Mouse (Mus musculus) olfactory bulb, adult 2 months (tissue): ENCODE results near the gene Ak7. TPM values are rescaled to one million over a fixed set of nuclear protein-coding genes. Genes with fewer than 3 reads are reported as not detected.

ENCODE experiments used
- H3K27ac ChIP-seq: fragments of 200-500 bp; 2 replicates; pipeline ENCODE4 v1.5.1; 2012; ENCODE audit warnings: low read depth, low read length; ENCODE audit not compliant: insufficient read depth
- H3K4me1 ChIP-seq: fragments of 200-500 bp; 2 replicates; pipeline ENCODE4 v1.6.1; 2012; ENCODE audit warnings: low read length; ENCODE audit not compliant: control insufficient read depth, insufficient read depth
- H3K4me3 ChIP-seq: fragments of 200-500 bp; 2 replicates; pipeline ENCODE4 v1.5.1; 2012; ENCODE audit warnings: mild to moderate bottlenecking, low read depth, low read length, moderate library complexity; ENCODE audit not compliant: insufficient read depth
- CTCF ChIP-seq: fragments of 200-500 bp; IDR thresholded peaks from 2 replicates; pipeline ENCODE4 v1.5.1; 2012; ENCODE audit warnings: low read depth, mild to moderate bottlenecking, low read length, moderate library complexity; ENCODE audit not compliant: insufficient read depth
- POLR2A ChIP-seq: fragments of 200-500 bp; IDR thresholded peaks from 2 replicates; pipeline ENCODE4 v1.6.1; 2012; ENCODE audit warnings: mild to moderate bottlenecking, low read depth, low read length, moderate library complexity; ENCODE audit not compliant: insufficient read depth
- WGBS: fragments of 180-500 bp; shearing (Covaris S2); methylation state at CpG from one replicate; pipeline ENCODE4 v1.1.7; 2018; 5-methylcytosine and 5-hydroxymethylcytosine counted together
- polyA plus RNA-seq: library from polyadenylated mRNA; stranded (reverse); fragments of >200 nt; gene quantifications from 2 replicates; pipeline ENCODE4 v1.2.4, GENCODE M21; 2012; ENCODE audit warnings: low replicate concordance; ENCODE audit not compliant: missing spikeins, insufficient read depth, insufficient read length

Gene Ak7
- polyA plus RNA-seq, 1 experiment: not detected

- Histone ChIP-seq H3K4me3 (no peak overlapping the region), H3K27ac (no peak overlapping the region), H3K4me1 (no peaks in the 10 kb centered on the region)
- no peak for TF ChIP-seq POLR2A
- no peak for TF ChIP-seq CTCF
- WGBS: 93% methylated on average over 3 of the region's 3 CpGs
Observed at GRCm38 (mm10) chr12:105806205-105806604, 100.4 kb downstream of the Ak7 start.

GRCm38 (mm10) chr12:105807416-105807815, 101.6 kb downstream of the Ak7 start:
- Histone ChIP-seq H3K4me3 (no peak overlapping the region), H3K27ac (no peak overlapping the region), H3K4me1 (no peaks in the 10 kb centered on the region)
- WGBS: 88% methylated on average over 7 of the region's 7 CpGs
- TF ChIP-seq POLR2A: no peak
- no peak for TF ChIP-seq CTCF

GRCm38 (mm10) chr12:105808945-105809344, 103.2 kb downstream of the Ak7 start:
- WGBS: 35% methylated on average over 3 of the region's 3 CpGs
- TF ChIP-seq POLR2A (no peak), CTCF (no peak)
- Histone ChIP-seq H3K27ac (no peak overlapping the region), H3K4me1 (0 out of 2 replicates have a peak, but pooled peaks cover under 1% of the 10 kb centered on the region), H3K4me3 (no peak overlapping the region)

GRCm38 (mm10) chr12:105810608-105811007, 104.8 kb downstream of the Ak7 start:
- WGBS: 81% methylated on average over 6 of the region's 6 CpGs
- Histone ChIP-seq H3K4me1 (0 out of 2 replicates have a peak, but pooled peaks cover 2% of the 10 kb centered on the region), H3K4me3 (no peak overlapping the region), H3K27ac (no peak overlapping the region)
- no peak for TF ChIP-seq POLR2A
- no peak for TF ChIP-seq CTCF

- Histone ChIP-seq H3K4me3 (no peak overlapping the region), H3K27ac (no peak overlapping the region), H3K4me1 (peaks cover 5% of the 10 kb centered on the region; the same call in 1 of the 2 replicates)
- no peak for TF ChIP-seq CTCF
- 46% methylated on average over 6 of the region's 6 CpGs for WGBS
Observed at GRCm38 (mm10) chr12:105813957-105814356, 108.2 kb downstream of the Ak7 start.

GRCm38 (mm10) chr12:105823472-105823871, 117.7 kb downstream of the Ak7 start:
- Histone ChIP-seq H3K27ac (no peak overlapping the region), H3K4me1 (peaks cover 2% of the 10 kb centered on the region; the same call in 1 of the 2 replicates), H3K4me3 (no peak overlapping the region)
- TF ChIP-seq CTCF: no peak
- TF ChIP-seq POLR2A: no peak
- WGBS: 62% methylated on average over 4 of the region's 4 CpGs

- Histone ChIP-seq H3K4me1 (peaks cover 2% of the 10 kb centered on the region; the same call in 1 of the 2 replicates), H3K27ac (no peak overlapping the region), H3K4me3 (no peak overlapping the region)
- no peak for TF ChIP-seq POLR2A
- TF ChIP-seq CTCF: no peak
- 76% methylated on average over 8 of the region's 8 CpGs for WGBS
Observed at GRCm38 (mm10) chr12:105824743-105825142, 119.0 kb downstream of the Ak7 start.

GRCm38 (mm10) chr12:105825266-105825665, 119.5 kb downstream of the Ak7 start:
- no peak for TF ChIP-seq POLR2A
- no peak for TF ChIP-seq CTCF
- Histone ChIP-seq H3K4me1 (peaks cover 2% of the 10 kb centered on the region; the same call in 1 of the 2 replicates), H3K27ac (no peak overlapping the region), H3K4me3 (no peak overlapping the region)
- 46% methylated on average over 4 of the region's 4 CpGs for WGBS

Other genes with a start within 250 kb of the Ak7 start
- not detected in 2 replicates for gene Bdkrb2, start 142.8 kb upstream of the Ak7 start, polyA plus RNA-seq
- gene Bdkrb1, start 102.9 kb upstream of the Ak7 start, polyA plus RNA-seq: not detected in 2 replicates
- not detected in 2 replicates for gene Gskip, start 21.1 kb upstream of the Ak7 start, polyA plus RNA-seq
- not detected in 2 replicates for gene Atg2b, start 20.8 kb upstream of the Ak7 start, polyA plus RNA-seq
- 142 and 313 TPM in 2 replicates for gene Papola, start 78.7 kb downstream of the Ak7 start, polyA plus RNA-seq